Mouse (Mus musculus): ENCODE measurements around the gene Ttc28. TPM values are rescaled to one million over a fixed set of nuclear protein-coding genes. Genes with fewer than 3 reads are reported as not detected.

Gene Ttc28
- polyA plus RNA-seq, 1 experiment: 6.8 TPM

DNA sequence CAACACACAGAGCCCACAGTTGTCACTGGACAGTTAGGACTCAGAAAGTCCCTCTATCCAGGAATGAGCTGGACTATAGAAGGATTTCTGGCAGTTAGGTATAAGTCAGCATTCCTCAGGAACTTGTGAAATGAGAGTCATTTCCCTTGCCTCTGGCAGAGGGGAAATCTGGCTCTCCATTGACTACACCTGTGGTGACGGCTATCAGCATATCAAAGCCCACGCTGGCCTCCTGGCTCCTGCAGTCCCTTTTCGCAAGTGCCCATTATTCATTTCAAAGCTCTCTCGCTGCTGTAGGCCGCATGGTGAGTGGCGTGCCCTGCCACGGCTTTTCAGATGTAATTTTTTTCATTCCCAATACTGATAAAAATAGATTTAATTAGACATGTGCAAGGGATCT lies 164.6 kb downstream of the Ttc28 start:
- TF ChIP-seq CTCF (IDR thresholded peaks at IDR 0.05; ENCODE audit: extremely low read depth, insufficient read depth, insufficient read length, insufficient replicate concordance): no peak
- no peak for TF ChIP-seq POLR2A (IDR thresholded peaks at IDR 0.05; ENCODE audit: low read depth, low read length)
- 76% methylated on average over 7 of the region's 7 CpGs for WGBS
- H3K27ac ChIP-seq (ENCODE audit: insufficient read depth, low read length): no peak overlapping the region
- H3K4me3 ChIP-seq (ENCODE audit: extremely low read depth, insufficient read depth, insufficient read length): no peak overlapping the region
- no peak for DNase-seq (ENCODE audit: low read depth in 1 of 2, low spot score in 2 of 2)
- no peaks in the 10 kb centered on the region for H3K27me3 ChIP-seq (ENCODE audit: control insufficient read depth, insufficient read depth, low read length)
- no peaks in the 10 kb centered on the region for H3K36me3 ChIP-seq (ENCODE audit: control insufficient read depth, insufficient read depth, low read length)
- H3K4me1 ChIP-seq (ENCODE audit: control insufficient read depth, insufficient read depth, insufficient read length): peaks cover under 1% of the 10 kb centered on the region; the same call in 1 of the 2 replicates

DNA sequence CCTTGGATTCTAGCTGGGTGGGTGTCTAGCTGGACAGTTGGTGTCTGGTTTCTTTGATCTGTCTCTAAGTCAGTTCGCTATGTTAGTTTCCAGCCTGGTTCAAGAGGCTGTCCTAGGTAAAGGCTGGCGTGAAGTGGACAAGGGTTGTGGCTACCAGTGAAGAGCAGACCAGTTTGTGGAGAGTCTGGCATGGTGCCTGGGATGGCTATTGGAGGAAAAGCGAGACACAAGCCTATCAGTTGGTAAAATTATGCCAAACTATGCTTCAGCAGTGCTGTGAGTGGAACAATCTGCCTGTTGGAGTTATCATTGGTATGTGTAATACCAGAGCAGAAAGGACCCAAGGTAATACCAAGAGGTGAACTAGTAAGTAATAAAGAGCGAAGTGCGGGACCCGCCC lies 166.8 kb downstream of the Ttc28 start:
- Histone ChIP-seq H3K27ac (ENCODE audit: insufficient read depth, low read length) (no peak overlapping the region), H3K27me3 (ENCODE audit: control insufficient read depth, insufficient read depth, low read length) (no peaks in the 10 kb centered on the region), H3K36me3 (ENCODE audit: control insufficient read depth, insufficient read depth, low read length) (no peaks in the 10 kb centered on the region), H3K4me3 (ENCODE audit: extremely low read depth, insufficient read depth, insufficient read length) (no peak overlapping the region), H3K4me1 (ENCODE audit: control insufficient read depth, insufficient read depth, insufficient read length) (peaks cover 4% of the 10 kb centered on the region; the same call in 1 of the 2 replicates)
- 88% methylated on average over 6 of the region's 6 CpGs for whole genome bisulfite sequencing
- TF ChIP-seq CTCF (IDR thresholded peaks at IDR 0.05; ENCODE audit: extremely low read depth, insufficient read depth, insufficient read length, insufficient replicate concordance) (no peak), POLR2A (IDR thresholded peaks at IDR 0.05; ENCODE audit: low read depth, low read length) (no peak)
- no peak for DNase-seq (ENCODE audit: low read depth in 1 of 2, low spot score in 2 of 2)

DNA sequence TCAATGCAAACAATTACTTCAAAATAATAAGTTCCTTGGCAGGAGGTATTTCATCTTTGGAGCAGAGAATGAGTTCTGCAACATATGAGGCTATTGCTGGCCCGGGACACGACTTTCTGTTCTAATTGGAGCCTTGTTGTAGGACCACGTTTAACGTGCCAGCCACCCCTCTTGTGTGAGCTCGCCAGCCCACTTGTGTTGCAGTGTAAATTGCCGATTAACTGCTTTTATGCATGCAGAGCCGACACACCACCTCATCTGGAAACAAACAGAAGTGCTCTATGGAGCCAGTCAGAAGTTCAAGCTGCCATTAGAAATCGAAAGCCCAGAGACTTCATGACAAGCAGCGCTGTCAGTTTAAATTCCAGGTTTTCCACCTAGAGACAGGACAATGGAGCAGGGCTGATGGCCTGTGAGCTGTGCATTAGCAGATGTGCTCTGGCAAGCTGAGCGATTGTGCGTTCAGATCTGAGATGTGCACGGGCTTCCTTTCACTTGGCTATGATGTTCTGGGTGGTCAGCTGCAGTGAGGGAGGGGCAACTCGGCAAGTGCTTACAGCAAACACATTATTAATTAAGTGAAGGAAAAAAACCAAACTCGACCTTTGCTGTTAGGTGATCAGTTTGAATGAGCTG lies 167.4 kb downstream of the Ttc28 start:
- WGBS: 86% methylated on average over 14 of the region's 14 CpGs
- TF ChIP-seq POLR2A (IDR thresholded peaks at IDR 0.05; ENCODE audit: low read depth, low read length) (no peak), CTCF (IDR thresholded peaks at IDR 0.05; ENCODE audit: extremely low read depth, insufficient read depth, insufficient read length, insufficient replicate concordance) (no peak)
- DNase-seq (ENCODE audit: low read depth in 1 of 2, low spot score in 2 of 2): no peak
- Histone ChIP-seq H3K4me1 (ENCODE audit: control insufficient read depth, insufficient read depth, insufficient read length) (peaks cover 4% of the 10 kb centered on the region; the same call in 1 of the 2 replicates), H3K27me3 (ENCODE audit: control insufficient read depth, insufficient read depth, low read length) (no peaks in the 10 kb centered on the region), H3K27ac (ENCODE audit: insufficient read depth, low read length) (no peak overlapping the region), H3K4me3 (ENCODE audit: extremely low read depth, insufficient read depth, insufficient read length) (no peak overlapping the region), H3K36me3 (ENCODE audit: control insufficient read depth, insufficient read depth, low read length) (no peaks in the 10 kb centered on the region)

DNA sequence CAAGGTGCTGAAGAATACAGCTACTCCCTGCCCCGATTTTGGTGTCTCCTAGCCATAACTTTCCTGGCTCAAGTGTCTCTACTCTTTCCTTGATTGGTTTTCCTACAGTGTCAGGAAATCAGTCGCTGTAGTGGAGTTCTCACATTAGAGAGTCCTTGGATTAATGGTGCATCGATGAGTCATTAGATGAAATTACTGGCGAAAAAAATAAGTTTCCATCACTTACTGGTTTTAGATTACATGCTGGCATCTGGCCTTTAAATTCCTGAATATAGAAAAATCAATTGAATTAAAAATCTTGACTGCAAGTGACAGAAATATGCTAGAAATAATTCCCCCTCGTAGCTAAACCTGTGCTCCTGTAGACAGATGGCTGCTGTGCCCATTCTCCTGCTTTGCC lies 168.4 kb downstream of the Ttc28 start:
- DNase-seq (ENCODE audit: low read depth in 1 of 2, low spot score in 2 of 2): no peak
- Histone ChIP-seq H3K27ac (ENCODE audit: insufficient read depth, low read length) (no peak overlapping the region), H3K4me1 (ENCODE audit: control insufficient read depth, insufficient read depth, insufficient read length) (peaks cover 4% of the 10 kb centered on the region; the same call in 1 of the 2 replicates), H3K4me3 (ENCODE audit: extremely low read depth, insufficient read depth, insufficient read length) (no peak overlapping the region), H3K36me3 (ENCODE audit: control insufficient read depth, insufficient read depth, low read length) (no peaks in the 10 kb centered on the region), H3K27me3 (ENCODE audit: control insufficient read depth, insufficient read depth, low read length) (no peaks in the 10 kb centered on the region)
- WGBS: 86% methylated on average over 5 of the region's 5 CpGs
- TF ChIP-seq POLR2A (IDR thresholded peaks at IDR 0.05; ENCODE audit: low read depth, low read length) (no peak), CTCF (IDR thresholded peaks at IDR 0.05; ENCODE audit: extremely low read depth, insufficient read depth, insufficient read length, insufficient replicate concordance) (no peak)

- WGBS: 25% methylated on average over 4 of the region's 4 CpGs
- H3K27ac ChIP-seq (ENCODE audit: insufficient read depth, low read length): no peak overlapping the region
- H3K36me3 ChIP-seq (ENCODE audit: control insufficient read depth, insufficient read depth, low read length): no peaks in the 10 kb centered on the region
- no peak overlapping the region for H3K4me3 ChIP-seq (ENCODE audit: extremely low read depth, insufficient read depth, insufficient read length)
- no peak for TF ChIP-seq POLR2A (IDR thresholded peaks at IDR 0.05; ENCODE audit: low read depth, low read length)
- TF ChIP-seq CTCF (IDR thresholded peaks at IDR 0.05; ENCODE audit: extremely low read depth, insufficient read depth, insufficient read length, insufficient replicate concordance): no peak
- H3K4me1 ChIP-seq (ENCODE audit: control insufficient read depth, insufficient read depth, insufficient read length): peaks cover 4% of the 10 kb centered on the region; the same call in 1 of the 2 replicates
- no peak for DNase-seq (ENCODE audit: low read depth in 1 of 2, low spot score in 2 of 2)
- H3K27me3 ChIP-seq (ENCODE audit: control insufficient read depth, insufficient read depth, low read length): no peaks in the 10 kb centered on the region
Observed at GRCm38 (mm10) chr5:111049584-111049983, 170.0 kb downstream of the Ttc28 start.

DNA sequence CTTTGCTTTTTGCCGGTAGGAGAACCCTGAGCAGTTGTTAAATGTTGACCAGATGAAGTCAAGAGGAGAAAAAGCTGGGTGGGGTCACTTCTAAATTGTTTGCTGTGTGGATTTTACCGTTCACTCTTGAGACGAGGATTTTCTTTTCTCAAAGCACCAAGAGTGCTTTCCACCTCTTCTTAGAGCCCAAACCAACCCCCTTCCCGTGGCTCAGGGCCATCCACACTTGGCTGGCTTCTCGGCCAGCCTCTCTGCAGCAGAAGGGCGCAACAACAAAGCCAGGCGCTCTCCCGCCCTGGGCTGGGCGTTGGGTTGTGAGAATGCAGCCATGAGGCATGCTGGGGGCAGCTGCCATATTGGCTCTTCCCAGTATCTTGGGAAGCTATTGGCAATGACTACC lies 170.5 kb downstream of the Ttc28 start:
- H3K27me3 ChIP-seq (ENCODE audit: control insufficient read depth, insufficient read depth, low read length): no peaks in the 10 kb centered on the region
- H3K4me1 ChIP-seq (ENCODE audit: control insufficient read depth, insufficient read depth, insufficient read length): peaks cover 4% of the 10 kb centered on the region; the same call in 1 of the 2 replicates
- H3K36me3 ChIP-seq (ENCODE audit: control insufficient read depth, insufficient read depth, low read length): no peaks in the 10 kb centered on the region
- WGBS: 64% methylated on average over 9 of the region's 9 CpGs
- no peak overlapping the region for H3K4me3 ChIP-seq (ENCODE audit: extremely low read depth, insufficient read depth, insufficient read length)
- H3K27ac ChIP-seq (ENCODE audit: insufficient read depth, low read length): no peak overlapping the region
- no peak for TF ChIP-seq POLR2A (IDR thresholded peaks at IDR 0.05; ENCODE audit: low read depth, low read length)
- TF ChIP-seq CTCF (IDR thresholded peaks at IDR 0.05; ENCODE audit: extremely low read depth, insufficient read depth, insufficient read length, insufficient replicate concordance): no peak
- no peak for DNase-seq (ENCODE audit: low read depth in 1 of 2, low spot score in 2 of 2)

DNA sequence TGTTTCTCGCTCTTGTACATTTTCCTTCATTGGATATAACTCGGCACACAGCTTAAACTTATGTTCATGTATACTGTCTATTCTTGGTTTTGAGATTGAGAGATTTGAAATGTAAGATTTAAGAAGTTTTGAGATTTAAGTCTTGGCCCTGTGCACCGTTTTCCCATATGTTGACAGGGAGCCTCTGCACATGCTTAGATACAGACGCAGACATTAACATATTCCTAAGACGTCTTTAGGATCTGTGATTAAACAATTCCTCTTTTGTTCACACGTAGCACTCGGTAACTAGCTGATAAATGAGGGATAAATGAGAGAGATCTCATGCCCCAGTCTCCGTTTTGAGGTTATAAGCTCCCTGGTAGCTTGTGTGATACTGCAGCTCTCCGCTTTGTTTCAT lies 174.8 kb downstream of the Ttc28 start:
- no peak for DNase-seq (ENCODE audit: low read depth in 1 of 2, low spot score in 2 of 2)
- no peaks in the 10 kb centered on the region for H3K36me3 ChIP-seq (ENCODE audit: control insufficient read depth, insufficient read depth, low read length)
- TF ChIP-seq CTCF (IDR thresholded peaks at IDR 0.05; ENCODE audit: extremely low read depth, insufficient read depth, insufficient read length, insufficient replicate concordance): no peak
- TF ChIP-seq POLR2A (IDR thresholded peaks at IDR 0.05; ENCODE audit: low read depth, low read length): no peak
- WGBS: 92% methylated on average over 9 of the region's 9 CpGs
- no peak overlapping the region for H3K27ac ChIP-seq (ENCODE audit: insufficient read depth, low read length)
- H3K4me1 ChIP-seq (ENCODE audit: control insufficient read depth, insufficient read depth, insufficient read length): peaks cover 19% of the 10 kb centered on the region; the same call in 1 of the 2 replicates
- no peaks in the 10 kb centered on the region for H3K27me3 ChIP-seq (ENCODE audit: control insufficient read depth, insufficient read depth, low read length)
- no peak overlapping the region for H3K4me3 ChIP-seq (ENCODE audit: extremely low read depth, insufficient read depth, insufficient read length)

Data from spleen, adult 2 months (tissue).